Mouse (Mus musculus): ENCODE measurements around the gene B4galnt4.

The B4galnt4 gene

GRCm38 (mm10) chr7:141072017-141072745 is 11.3 kb downstream of the B4galnt4 start:
- DNase-seq (ENCODE audit: low spot score) = peak; percentile 30

DNA sequence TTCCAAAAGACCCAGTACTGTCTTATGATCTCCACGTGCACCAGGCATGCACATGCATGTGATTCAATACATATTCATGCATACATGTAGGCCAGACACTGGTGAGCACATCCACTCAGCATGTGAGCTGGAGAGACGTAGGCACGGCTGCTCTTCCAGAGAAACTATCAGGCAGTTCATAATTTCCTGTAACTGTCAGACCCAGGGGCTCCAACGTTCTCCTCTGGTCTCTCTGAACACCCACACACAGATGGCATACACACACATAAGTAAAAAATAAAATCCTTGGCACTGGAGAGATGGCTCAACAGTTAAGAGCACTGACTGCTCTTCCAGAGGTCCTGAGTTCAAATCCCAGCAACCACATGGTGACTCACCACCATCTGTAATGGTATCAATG is 12.9 kb downstream of the B4galnt4 start:
- no peak for DNase-seq (ENCODE audit: low spot score)

DNA sequence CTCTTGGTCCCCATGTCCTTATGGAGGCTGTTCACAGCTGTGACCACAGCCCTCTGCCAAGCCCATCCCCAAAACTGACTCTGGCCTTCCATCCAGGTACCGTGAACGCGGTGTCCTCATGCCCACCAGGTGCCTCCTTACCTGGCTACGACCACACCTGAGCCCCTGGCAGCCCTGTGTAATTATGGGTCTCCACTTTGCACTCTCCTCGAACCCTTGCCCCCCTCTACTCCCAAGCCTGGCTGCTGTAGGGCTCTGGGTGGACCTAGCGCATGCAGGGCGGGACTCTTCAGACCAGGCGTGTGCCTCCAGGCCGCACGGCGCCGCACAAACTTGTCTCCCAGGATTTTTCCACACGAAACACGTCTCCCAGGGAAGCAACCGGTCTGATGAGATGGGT is 16.9 kb downstream of the B4galnt4 start, which contains the start of gene Pkp3:
TSS of gene Pkp3 (plus strand) at position 378 of the 400 bp plus-strand sequence.
- no peak for DNase-seq (ENCODE audit: low spot score)

DNA sequence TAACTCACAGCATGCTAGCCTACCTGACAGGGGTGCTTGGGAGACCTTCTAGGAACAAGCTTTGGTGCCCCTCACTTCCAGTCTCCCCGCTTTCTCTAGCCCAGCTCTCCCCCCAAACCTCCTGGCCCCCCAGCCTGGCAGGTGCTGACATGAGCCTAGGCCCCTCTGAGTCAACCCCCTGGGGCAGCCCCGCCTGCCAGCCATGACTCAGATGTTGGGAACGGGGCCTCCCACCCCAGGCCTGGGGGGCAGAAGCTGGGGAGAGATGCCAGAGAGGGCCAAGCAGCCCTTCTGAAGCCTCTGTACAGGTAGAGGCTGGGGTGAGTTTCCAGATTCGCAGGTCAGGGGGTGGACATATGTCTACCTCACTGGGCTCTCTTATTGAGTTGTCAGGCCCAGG is 18.0 kb downstream of the B4galnt4 start:
- DNase-seq (ENCODE audit: low spot score) = no peak

DNA sequence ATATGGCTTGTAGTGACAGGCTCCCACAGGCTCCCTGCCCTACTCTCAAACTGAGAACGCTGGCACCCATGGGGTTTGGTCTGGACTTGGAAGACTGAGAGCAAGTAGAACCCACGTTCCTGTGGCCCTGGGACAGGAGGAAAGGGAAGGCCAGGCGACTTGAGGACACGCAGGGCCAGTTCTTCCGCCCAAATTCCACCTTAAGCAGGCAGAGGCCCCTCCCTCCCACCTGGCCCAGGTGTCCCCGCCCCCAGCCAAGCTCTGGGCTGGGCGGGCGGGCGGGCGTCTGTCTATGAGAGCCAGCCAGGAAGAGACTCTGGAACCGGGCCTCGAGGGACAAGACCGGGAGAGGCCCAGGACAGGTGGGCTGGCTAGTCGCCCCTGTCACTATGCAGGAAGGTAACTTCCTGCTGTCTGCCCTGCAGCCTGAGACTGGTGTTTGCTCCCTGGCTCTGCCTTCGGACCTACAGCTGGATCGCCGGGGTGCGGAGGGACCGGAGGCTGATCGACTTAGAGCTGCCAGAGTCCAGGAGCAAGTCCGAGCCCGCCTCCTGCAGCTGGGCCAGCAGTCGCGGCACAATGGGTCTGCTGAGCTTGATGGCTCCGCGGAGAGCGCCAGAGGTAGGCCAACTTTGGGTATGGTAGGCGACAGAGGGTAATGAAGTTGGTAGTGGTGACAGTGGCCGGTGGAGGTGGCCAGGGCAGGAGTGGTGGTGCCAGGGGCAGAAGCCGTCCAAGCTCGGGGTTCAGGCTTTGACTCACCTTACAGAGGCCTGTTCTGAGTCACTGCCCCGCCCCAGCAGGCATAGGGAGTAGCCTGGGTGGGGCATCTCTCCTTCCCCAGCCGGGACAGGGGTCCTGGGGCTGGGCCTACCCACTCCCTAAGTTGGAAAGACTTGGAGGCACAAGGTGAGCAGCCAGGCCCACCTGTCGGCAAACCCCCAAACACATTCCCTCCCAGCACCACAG is 18.9 kb downstream of the B4galnt4 start:
- DNase-seq (ENCODE audit: low spot score) = peak; percentile 65

DNA sequence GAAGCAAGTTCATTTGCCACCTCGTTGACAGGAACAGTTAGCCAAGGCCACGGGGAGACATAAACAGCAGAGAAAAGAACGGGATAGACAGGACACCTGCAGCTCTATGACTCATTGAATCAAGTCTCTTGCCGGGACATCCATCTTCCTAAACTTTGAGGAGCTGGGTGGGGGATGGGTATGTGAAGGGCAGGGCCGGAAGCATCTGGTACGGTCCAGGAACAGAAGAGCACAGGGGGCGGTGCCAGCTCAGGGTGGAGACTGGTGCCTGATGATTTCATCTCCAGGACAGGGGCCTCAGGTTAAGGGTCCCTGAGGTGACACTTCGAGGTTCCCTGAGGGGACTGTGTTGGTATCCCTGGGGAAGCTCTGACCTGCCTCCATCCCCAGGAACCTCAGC is 27.0 kb downstream of the B4galnt4 start:
- peak; percentile 29 for DNase-seq (ENCODE audit: low spot score)

DNA sequence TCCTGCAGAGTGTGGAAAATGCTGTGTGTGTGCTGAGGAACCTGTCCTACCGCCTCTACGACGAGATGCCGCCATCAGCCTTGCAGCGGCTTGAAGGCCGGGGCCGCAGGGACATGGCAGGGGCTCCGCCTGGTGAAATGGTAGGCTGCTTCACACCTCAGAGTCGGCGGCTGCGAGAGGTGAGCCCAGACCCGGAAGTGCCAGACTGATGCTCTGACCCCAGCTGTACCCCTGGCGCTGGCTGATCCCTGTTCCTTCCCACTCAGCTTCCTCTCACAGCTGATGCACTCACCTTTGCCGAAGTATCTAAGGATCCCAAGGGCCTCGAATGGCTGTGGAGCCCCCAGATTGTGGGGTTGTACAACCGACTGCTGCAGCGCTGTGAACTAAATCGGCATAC is 27.6 kb downstream of the B4galnt4 start:
- DNase-seq (ENCODE audit: low spot score) = no peak

DNA sequence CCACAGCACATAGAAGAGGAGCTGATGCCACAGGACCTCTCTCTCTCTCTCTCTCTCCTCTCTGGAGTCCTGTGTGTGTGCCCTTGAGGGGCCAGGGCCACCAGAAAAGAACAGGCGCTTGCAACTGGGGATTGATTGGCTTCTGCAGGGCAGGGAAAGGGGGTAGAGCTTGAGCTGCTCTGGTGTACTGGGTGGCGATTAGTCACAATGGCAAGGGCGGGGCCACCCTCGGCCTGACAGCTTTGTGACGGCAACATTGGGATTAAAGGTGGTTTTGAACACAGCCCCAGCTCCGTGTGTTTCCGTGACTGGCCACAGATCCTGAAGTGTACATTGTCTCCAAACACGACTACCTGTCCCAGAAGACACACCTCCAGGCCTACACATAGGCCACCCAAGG is 29.3 kb downstream of the B4galnt4 start:
- DNase-seq (ENCODE audit: low spot score) = no peak

DNA sequence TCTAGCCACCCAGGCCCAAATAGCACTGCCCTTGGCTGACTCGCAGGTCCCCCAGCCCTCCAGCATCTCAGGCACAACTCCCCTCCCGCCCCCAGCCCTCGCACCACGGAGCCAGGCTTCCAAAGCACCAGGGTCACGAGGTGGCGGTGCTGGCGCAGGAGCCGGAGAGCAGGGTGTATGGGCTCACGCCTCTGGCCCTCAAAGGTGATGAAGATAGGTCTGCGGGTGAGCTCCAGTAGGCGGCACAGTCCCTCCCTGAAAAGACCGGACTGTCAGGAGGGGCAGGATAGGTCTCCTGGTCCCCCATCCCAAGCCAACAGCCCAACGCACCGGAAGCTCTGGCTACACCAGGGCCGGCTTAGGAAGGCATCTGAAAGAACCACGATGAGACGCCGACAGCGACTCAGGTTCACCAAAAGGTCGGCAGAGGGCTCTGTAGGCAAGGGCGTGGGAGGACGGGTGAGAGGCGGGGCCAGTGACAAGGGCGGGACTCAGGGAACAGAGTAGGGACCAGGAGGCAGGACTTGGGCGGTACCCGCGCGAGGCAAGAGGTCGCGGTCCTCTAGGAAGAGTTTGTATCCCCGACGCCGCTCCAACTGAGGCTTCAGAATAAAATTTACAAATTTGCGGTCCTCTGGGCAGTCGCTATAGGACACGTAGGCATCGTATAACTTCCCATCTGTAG is 31.3 kb downstream of the B4galnt4 start:
- DNase-seq (ENCODE audit: low spot score) = peak; percentile 93

- no peak for DNase-seq (ENCODE audit: low spot score)
Measured at GRCm38 (mm10) chr7:141093950-141094349, 33.0 kb downstream of the B4galnt4 start.

GRCm38 (mm10) chr7:141094487-141095205 is 33.7 kb downstream of the B4galnt4 start:
- no peak for DNase-seq (ENCODE audit: low spot score)

- no peak for DNase-seq (ENCODE audit: low spot score)
Measured at GRCm38 (mm10) chr7:141096021-141096420, 35.1 kb downstream of the B4galnt4 start.

DNA sequence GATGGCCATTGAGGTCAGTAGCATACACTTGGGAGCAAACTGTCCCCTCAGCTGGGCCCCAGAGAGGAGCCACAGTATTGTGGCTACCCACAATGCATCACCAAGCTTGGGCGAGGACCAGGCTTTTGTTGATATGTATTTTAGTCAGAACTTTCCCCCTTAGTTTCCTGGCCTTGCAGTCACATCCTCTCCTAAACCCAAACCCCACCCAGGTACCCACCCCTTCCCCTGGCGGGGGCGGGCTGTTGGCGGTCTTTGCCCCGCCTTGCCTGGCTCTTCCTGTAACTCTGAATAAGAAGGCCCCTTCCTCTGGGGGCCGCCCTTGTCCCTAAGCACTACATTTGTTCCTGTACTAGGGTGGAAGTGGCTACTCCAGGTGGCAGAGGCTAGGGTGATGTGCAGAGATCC is 35.7 kb downstream of the B4galnt4 start:
- peak; percentile 91 for DNase-seq (ENCODE audit: low spot score)

DNA sequence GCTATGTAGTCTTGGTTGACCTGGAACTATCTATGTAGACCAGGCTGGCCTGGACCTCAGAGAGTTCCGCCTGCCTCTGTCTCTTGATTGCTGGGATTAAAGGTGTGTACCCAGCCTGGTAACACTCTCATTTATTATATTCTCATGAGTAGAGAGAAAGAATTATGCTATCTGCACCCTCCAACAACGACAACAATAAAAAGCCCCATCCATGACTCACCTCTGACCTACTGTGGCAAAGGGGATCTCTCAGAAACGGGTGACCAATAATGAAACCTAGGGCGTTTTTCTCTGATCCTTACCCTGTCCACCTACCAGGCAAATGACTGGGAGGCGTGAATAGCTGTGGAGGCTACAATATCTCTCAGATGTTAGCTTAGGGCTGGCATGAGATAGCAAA is 36.3 kb downstream of the B4galnt4 start:
- no peak for DNase-seq (ENCODE audit: low spot score)

- peak; percentile 55 for DNase-seq (ENCODE audit: low spot score)
Measured at GRCm38 (mm10) chr7:141099911-141100691, 39.2 kb downstream of the B4galnt4 start, which contains the start of gene Sigirr. Gene Sigirr, minus strand, starts transcription at chr7:141100572.

GRCm38 (mm10) chr7:141103161-141103560 is 42.3 kb downstream of the B4galnt4 start:
- no peak for DNase-seq (ENCODE audit: low spot score)

- no peak for DNase-seq (ENCODE audit: low spot score)
Measured at GRCm38 (mm10) chr7:141115874-141116273, 55.0 kb downstream of the B4galnt4 start.

- peak; percentile 57 for DNase-seq (ENCODE audit: low spot score)
Measured at GRCm38 (mm10) chr7:141117636-141118035, 56.7 kb downstream of the B4galnt4 start, which contains the start of gene Ano9. Gene Ano9, minus strand, starts transcription at chr7:141117806.

DNA sequence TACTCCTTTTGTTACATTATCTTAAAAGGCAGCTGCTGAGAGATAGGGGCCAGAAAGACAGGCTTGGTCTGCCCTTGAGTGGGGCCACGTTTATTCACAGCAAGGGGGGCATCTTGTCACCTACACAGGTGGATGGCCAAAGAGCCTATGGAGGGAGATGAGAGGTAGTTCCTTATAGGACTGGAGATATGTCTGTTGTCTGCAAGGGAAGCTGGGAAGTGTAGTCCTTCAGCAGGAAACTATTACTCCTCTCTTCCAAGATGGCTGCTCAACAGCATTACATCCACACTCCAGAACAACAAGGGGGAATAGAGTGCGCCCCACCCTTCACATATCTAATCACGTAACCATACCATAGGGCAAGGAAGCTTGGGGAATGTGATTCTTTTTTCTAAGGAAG is 58.6 kb downstream of the B4galnt4 start:
- DNase-seq (ENCODE audit: low spot score) = no peak

DNA sequence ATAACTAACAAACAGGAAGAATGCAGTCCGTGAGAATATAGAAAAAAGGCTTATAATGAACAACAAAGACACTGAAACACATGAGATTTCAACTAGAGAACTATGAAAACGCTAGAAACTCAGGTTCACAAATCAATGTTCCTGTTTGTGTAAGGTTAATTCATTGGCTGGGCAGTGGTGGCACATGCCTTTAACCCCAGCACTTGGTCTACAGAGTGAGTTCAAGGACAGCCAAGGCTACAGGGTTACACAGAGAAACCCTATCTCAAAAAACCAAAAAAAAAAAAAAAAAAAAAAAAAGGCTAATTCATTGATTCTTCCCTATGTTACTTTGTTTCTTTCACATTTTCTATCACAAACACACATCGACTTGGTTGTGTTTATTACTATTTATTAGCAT is 59.7 kb downstream of the B4galnt4 start:
- no peak for DNase-seq (ENCODE audit: low spot score)

GRCm38 (mm10) chr7:141121051-141121531 is 60.2 kb downstream of the B4galnt4 start:
- DNase-seq (ENCODE audit: low spot score) = peak; percentile 18

Data from lung, postnatal 25 days (tissue).